Mouse (Mus musculus) lung, postnatal 14 days (tissue): ENCODE data around the gene Cdpf1.
"Not testable (repeated sequence)": the region's sequence is repeated elsewhere in the genome, so short reads cannot be mapped to it uniquely, and the experiment has no call there.

Source experiments
- DNase-seq: peaks from one replicate; pipeline ENCODE4 v3.0.0; 2021

The Cdpf1 gene

DNA sequence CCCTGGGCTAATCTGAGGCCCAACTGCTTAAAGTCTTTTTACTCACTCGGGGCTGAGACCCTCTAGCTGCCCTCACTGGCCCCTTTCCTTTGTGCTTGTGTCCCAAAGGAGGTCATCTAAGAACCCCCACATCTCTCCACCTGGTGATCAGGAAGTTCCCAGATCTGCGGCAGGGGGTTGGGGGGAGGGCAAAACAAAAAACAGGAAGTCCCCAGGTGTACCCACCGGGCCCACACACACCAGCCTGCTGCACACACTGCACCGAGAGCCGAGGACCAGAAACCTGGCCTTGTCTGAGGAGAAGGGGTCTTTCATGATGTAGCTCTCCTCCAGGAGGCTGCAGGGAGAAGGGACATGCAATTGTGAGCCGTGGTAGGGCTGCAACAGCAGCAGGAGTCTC, 3.5 kb downstream of the Cdpf1 start:
- DNase-seq = no peak

DNA sequence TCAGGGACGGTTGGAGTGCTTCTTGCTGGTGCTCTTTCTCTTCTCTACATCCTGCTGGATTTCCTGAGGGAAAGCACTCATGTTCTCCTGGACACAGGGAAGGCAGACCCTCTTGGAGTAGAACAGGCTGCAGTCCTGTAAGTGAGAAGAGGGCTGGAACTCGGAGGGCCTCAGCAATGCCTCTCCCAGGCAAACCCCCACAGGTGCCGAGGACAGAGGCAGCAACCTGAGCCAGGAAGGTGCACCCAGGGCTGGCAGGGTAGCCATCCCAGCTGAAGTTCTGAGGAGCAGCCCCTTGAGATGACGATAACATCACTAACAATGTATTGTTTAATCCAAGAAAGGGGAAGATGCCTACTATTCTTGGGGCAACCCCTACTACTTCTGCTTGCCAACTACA, 4.1 kb downstream of the Cdpf1 start:
- DNase-seq = no peak

GRCm38 (mm10) chr15:85806886-85807285, 4.6 kb downstream of the Cdpf1 start:
- no peak for DNase-seq

DNA sequence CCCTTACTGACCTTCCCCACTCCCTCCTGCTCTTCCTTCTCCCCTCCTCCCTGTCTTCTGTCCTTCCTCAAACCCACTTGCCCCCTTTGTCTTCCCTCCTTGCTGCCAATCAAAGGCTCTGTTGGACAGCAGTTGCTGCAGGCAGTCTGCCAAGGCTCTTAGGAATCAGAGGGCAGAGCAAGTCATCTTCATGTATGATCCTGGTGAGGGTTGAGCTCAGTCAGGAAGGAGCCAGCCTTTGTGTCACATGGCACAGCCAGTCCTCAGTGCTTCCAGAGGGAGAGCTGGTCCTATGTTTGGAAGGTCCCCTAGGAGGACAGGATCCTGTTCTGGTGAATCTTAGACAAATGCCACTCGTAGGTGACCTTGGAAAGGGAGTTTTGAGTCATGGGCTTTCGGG, 8.6 kb downstream of the Cdpf1 start:
- DNase-seq = no peak

- no peak for DNase-seq
These were observed 12.8 kb downstream of the Cdpf1 start for GRCm38 (mm10) chr15:85798676-85799075.

GRCm38 (mm10) chr15:85795516-85795915, 16.0 kb downstream of the Cdpf1 start:
- no peak for DNase-seq

- DNase-seq = no peak
These were observed 18.7 kb downstream of the Cdpf1 start for GRCm38 (mm10) chr15:85792819-85793218.

- DNase-seq = peak; percentile 18
These were observed 20.0 kb downstream of the Cdpf1 start for GRCm38 (mm10) chr15:85791449-85791848.

GRCm38 (mm10) chr15:85788633-85789032, 22.9 kb downstream of the Cdpf1 start:
- no peak for DNase-seq

DNA sequence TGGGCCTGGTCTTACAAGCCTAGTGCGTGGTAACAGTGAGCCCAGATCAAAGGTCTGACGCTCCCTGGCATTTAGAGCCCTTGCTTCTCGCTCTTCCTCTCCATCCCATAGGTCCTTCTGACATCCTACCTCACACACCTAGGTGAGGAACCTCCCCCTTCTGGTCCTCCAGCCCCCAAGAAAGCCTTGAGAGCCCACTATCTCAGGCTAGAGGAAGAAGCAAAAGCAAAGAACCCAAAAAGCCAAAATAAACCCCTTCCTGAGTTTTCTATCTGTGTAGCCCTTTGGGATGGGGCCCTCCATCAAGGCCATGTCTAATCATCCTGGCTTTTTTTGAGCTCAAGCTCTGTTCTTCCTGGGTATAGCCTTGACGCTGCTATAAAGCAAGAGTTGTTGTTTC, 23.4 kb downstream of the Cdpf1 start:
- DNase-seq = no peak

- no peak for DNase-seq
These were observed 24.0 kb downstream of the Cdpf1 start for GRCm38 (mm10) chr15:85787482-85787881.

- no peak for DNase-seq
These were observed 24.8 kb downstream of the Cdpf1 start for GRCm38 (mm10) chr15:85786711-85787110.

DNA sequence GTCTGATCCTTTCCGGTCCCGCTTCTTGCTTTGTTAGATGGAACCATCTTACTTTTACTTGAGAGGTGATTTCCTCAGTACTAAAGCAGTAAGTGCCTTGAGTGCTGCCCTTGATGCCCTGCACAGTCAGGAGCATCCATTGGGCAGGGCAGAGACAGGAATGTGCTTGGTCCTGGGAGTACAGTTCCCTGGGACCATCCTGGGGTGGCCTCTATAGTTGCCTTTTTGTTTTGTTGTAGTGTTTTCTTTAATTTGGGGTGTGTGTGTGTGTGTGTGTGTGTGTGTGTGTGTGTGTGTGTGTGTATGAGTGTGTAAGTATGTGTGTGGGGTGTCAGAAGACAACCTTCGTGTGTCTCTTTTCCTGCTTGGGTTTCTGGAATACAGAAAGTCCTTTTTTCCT, 27.2 kb downstream of the Cdpf1 start:
- DNase-seq = no peak

- DNase-seq = no peak
These were observed 28.4 kb downstream of the Cdpf1 start for GRCm38 (mm10) chr15:85783146-85783545.

DNA sequence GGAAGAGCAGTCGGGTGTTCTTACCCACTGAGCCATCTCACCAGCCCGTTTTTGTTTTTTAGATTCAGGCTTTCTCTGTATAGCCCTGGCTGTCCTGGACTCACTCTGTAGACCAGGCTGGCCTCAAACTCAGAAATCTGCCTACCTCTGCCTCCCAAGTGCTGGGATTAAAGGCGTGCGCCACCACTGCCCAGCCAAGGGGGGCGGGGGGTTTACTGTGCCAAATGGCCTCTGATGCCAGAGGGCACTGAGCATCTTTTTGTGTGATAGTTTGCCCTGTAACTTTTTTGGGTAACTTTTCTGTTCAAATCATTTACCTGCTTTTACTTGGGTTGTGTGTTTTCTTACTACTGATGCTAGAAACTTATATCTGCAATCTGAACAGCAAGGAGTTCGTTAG, 32.6 kb downstream of the Cdpf1 start:
- not testable (repeated sequence) for DNase-seq

- no peak for DNase-seq
These were observed 34.7 kb downstream of the Cdpf1 start for GRCm38 (mm10) chr15:85776771-85777170.

GRCm38 (mm10) chr15:85776241-85776640, 35.3 kb downstream of the Cdpf1 start:
- DNase-seq = no peak

GRCm38 (mm10) chr15:85775001-85775400, 36.5 kb downstream of the Cdpf1 start:
- DNase-seq = no peak

DNA sequence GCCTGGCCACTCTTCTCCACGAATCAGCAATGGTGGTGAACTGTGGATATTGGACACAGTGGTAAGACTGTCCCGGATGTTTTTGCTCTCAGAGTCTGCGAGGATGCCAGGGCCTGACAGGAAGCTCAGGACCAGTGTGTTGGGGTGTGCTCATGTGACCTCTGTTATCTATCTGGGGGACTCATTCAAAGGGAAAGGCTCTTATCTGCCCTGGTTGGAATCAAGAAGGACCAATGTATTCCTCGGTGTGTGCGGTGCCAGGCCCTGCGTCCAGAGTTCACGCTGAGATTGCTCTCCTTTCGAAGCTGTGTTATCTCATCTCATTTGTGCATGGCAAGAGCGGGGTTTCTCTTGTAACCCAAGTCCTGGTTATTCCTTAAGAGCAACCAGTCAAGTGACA, 37.1 kb downstream of the Cdpf1 start:
- no peak for DNase-seq

- DNase-seq = no peak
These were observed 39.3 kb downstream of the Cdpf1 start for GRCm38 (mm10) chr15:85772146-85772740.

GRCm38 (mm10) chr15:85771306-85772121, 40.0 kb downstream of the Cdpf1 start:
- no peak for DNase-seq

DNA sequence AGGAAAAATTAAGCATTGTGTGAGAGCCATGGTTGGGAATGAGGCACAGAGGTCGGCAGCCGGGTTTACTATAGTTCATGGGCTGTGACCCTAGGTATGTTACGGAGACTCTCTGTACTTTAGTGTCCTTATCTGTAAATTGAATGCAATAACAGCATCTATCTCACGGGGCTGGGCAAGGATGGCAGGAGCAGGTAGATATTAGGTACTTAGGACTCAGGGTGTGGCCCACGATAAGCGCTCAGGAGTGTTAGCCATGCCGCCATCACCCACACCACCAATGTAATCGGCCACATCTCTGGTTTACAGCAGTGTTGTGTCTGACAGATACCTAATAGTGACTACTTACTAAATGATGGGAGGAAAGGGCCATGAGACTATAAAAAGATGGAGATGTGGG, 42.5 kb downstream of the Cdpf1 start:
- no peak for DNase-seq

GRCm38 (mm10) chr15:85766677-85767076, 44.8 kb downstream of the Cdpf1 start:
- no peak for DNase-seq

DNA sequence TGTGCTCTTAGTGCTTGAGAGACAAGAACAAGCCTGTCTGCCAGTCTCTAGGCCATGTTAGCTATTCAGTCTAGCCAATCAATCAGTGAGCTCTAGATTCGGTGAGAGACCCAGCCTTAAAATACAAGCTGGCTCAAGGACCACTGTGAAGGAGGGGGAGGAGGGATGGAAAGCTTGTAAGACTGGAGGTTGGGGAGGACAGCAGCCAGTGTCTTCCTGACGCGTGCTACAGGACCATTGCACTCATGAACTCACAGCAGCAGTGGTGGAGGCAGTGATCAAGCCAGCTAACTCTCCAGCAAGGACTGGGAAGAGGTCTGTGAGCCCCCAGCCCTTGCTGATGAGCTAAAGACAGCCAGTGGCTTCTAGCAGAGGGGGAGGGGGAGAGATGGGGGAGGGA, 46.5 kb downstream of the Cdpf1 start:
- DNase-seq = no peak

- DNase-seq = no peak
These were observed 48.7 kb downstream of the Cdpf1 start for GRCm38 (mm10) chr15:85762761-85763160.
